Mouse (Mus musculus) liver, adult 2 months (tissue): ENCODE data around the gene Gm12830.

Experiments
- CTCF ChIP-seq: fragments of 200-500 bp; IDR thresholded peaks from 2 replicates; pipeline ENCODE4 v1.5.1; 2011; ENCODE audit warnings: low read depth, low read length, control low read depth
- POLR2A ChIP-seq: fragments of 200-500 bp; IDR thresholded peaks from 2 replicates; pipeline ENCODE4 v1.6.1; 2011; ENCODE audit warnings: low read length, control low read depth; ENCODE audit not compliant: insufficient read depth; ENCODE audit errors: extremely low read depth

GRCm38 (mm10) chr4:114779758-114780546 lies 41.6 kb upstream of the Gm12830 start:
- TF ChIP-seq POLR2A (no peak), CTCF (no peak)
